In the genomic region with DNA sequence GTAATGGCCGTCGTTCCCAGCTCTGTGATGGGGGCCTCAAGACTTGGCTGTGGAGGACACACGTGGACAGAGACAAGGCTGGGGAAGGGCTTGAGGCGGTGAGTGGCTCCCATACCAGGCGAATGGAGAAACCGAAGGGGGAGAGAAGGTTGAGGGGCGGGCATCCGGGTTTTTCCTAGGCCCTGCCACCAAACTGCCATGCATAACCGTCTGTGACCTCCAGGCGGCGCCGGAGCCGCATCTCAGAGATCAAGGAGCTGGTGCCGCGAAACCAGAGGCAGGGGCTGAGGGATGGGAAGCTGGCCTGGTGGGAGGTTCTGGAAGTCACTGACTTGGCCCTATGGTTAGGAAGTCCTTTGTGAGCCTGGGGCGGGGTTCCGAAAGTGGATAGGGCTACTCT, we compare ENCODE assay signal across 7 mouse cellular contexts. TPM values are rescaled to one million over a fixed set of nuclear protein-coding genes. Genes with fewer than 3 reads are reported as not detected.
A peak's percentile ranks its signal among the peaks of the same experiment; 100 is the strongest.
DNase-seq lines count a peak whose midpoint lies in the region; ATAC-seq and TF ChIP-seq lines count a peak whose summit lies in the region.

No protein-coding gene starts in this region.

- peak; percentile 90 for TF ChIP-seq CTCF in gastrocnemius, adult 2 months (IDR thresholded peaks at IDR 0.05)

- peak overlapping the region; percentile 38; the same call in 1 of the 2 replicates for H3K4me2 ChIP-seq in hindbrain, embryonic 16.5 days (ENCODE audit: low read length)

- H3K4me3 ChIP-seq in gastrocnemius, adult 2 months = no peak overlapping the region
- H3K4me3 ChIP-seq in hindbrain, embryonic 16.5 days (ENCODE audit: low read length) = no peak overlapping the region
- H3K4me3 ChIP-seq in megakaryocyte, embryonic 14.5 days (replicated peaks) = peak overlapping the region; percentile 35

- 4% methylated on average over 17 of the region's 17 CpGs for WGBS in hindbrain, embryonic 16.5 days

- DNase-seq in cerebellum, postnatal 36 days = peak; percentile 67
- DNase-seq in gastrocnemius, adult 2 months = peak; percentile 70
- DNase-seq in left cerebral cortex, adult 11 months (ENCODE audit: low spot score) = peak; percentile 66
- DNase-seq in right cerebral cortex, postnatal 25 days = peak; percentile 61

- peak overlapping the region; percentile 56 for H3K9ac ChIP-seq in hindbrain, embryonic 16.5 days (ENCODE audit: low read depth, low read length)

- intact Hi-C loops in gastrocnemius, adult 2 months (cut with DNase I) = no loop called here

- peak; percentile 80 for ATAC-seq in activated CD4-positive, CD25-positive, alpha-beta regulatory T cell, adult 4 months
- peak; percentile 75 for ATAC-seq in hindbrain, embryonic 16.5 days

- no peaks in the 10 kb centered on the region; the same call in 1 of the 2 replicates for H3K4me1 ChIP-seq in hindbrain, embryonic 16.5 days (ENCODE audit: control insufficient read depth, insufficient read depth, low read depth, low read length)
- H3K4me1 ChIP-seq in megakaryocyte, embryonic 14.5 days = peaks cover 11% of the 10 kb centered on the region; the same call in 1 of the 2 replicates

- no peaks in the 10 kb centered on the region for H3K36me3 ChIP-seq in hindbrain, embryonic 16.5 days (ENCODE audit: control insufficient read depth, insufficient read depth, low read length)
- no peaks in the 10 kb centered on the region for H3K36me3 ChIP-seq in megakaryocyte, embryonic 14.5 days (replicated peaks; ENCODE audit: low read length)

- no peak overlapping the region for H3K27ac ChIP-seq in gastrocnemius, adult 2 months
- no peak overlapping the region for H3K27ac ChIP-seq in hindbrain, embryonic 16.5 days (ENCODE audit: low read depth, low read length)

- no peaks in the 10 kb centered on the region for H3K9me3 ChIP-seq in hindbrain, embryonic 16.5 days (ENCODE audit: control insufficient read depth, low read length)
- peaks cover 5% of the 10 kb centered on the region; the same call in 1 of the 2 replicates for H3K9me3 ChIP-seq in megakaryocyte, embryonic 14.5 days

- 0 out of 2 replicates have a peak, but pooled peaks cover 4% of the 10 kb centered on the region for H3K27me3 ChIP-seq in hindbrain, embryonic 16.5 days (replicated peaks; ENCODE audit: control insufficient read depth, insufficient read depth, low read length)
- H3K27me3 ChIP-seq in megakaryocyte, embryonic 14.5 days (replicated peaks) = peaks cover 69% of the 10 kb centered on the region

RNA-seq across cellular contexts. Expression of gene Arhgap40, which starts 34.2 kb away (rescaled TPM):
- not detected for polyA plus RNA-seq in activated CD4-positive, CD25-positive, alpha-beta regulatory T cell, adult 4 months (2017; shearing (Covaris generic))
- under 1 TPM in 1 of 2 experiments, not detected in 1; 0.14 TPM for total RNA-seq in gastrocnemius, adult 2 months (2021)
- 0.69 and 1.1 TPM in 2 replicates for polyA plus RNA-seq in hindbrain, embryonic 16.5 days (2015; fragmentation: Nextera tagmentation; extraction: Ambion mirVana)
- not detected in 2 replicates for polyA plus RNA-seq in megakaryocyte, embryonic 14.5 days (2012; ENCODE audit: insufficient read depth, low replicate concordance)

RNA-seq across cellular contexts. Expression of gene Adig, which starts 44.3 kb away (rescaled TPM):
- polyA plus RNA-seq in activated CD4-positive, CD25-positive, alpha-beta regulatory T cell, adult 4 months (2017; shearing (Covaris generic)) = not detected
- 1 to 10 TPM; 3.1 to 5.5 TPM for total RNA-seq in gastrocnemius, adult 2 months (2021)
- not detected in 2 replicates for polyA plus RNA-seq in hindbrain, embryonic 16.5 days (2015; fragmentation: Nextera tagmentation; extraction: Ambion mirVana)
- 0.37 TPM in 1 of 2 replicates, not detected in the other for polyA plus RNA-seq in megakaryocyte, embryonic 14.5 days (2012; ENCODE audit: insufficient read depth, low replicate concordance)
